Mouse (Mus musculus) v-Abl transformed pro-B cells (cell line): ENCODE results near the gene Tapbp.

Experiments
- in situ Hi-C, 2 experiments: fragments of 400-800 bp; cut with MboI; formaldehyde crosslinking; loops; one replicate each; pipeline ENCODE4 v1.15.1; 2025; ENCODE audit not compliant: unreplicated experiment in 2 of 2

Tapbp gene

GRCm38 (mm10) chr17:33919351-33920281 is 3.9 kb downstream of the Tapbp start:
- in situ Hi-C loops = no loop called here

GRCm38 (mm10) chr17:33920282-33921097 is 4.8 kb downstream of the Tapbp start:
- in situ Hi-C loops = no loop called here

- in situ Hi-C loops = no loop called here
Observed at GRCm38 (mm10) chr17:33921361-33921760, 5.7 kb downstream of the Tapbp start.

- in situ Hi-C loops = loop anchor here in 1 of 2 experiments (5.0 kb wide), 1 partner anchor 32 kb away; the partner anchor contains the start of gene Kifc1
Observed at GRCm38 (mm10) chr17:33924577-33925283, 9.0 kb downstream of the Tapbp start.

- in situ Hi-C loops = loop anchor here in 1 of 2 experiments (5.0 kb wide), 1 partner anchor 33 kb away; the partner anchor contains the start of gene Kifc1
Observed at GRCm38 (mm10) chr17:33925406-33926116, 9.9 kb downstream of the Tapbp start.

- in situ Hi-C loops = loop anchor here in 1 of 2 experiments (5.0 kb wide), 1 partner anchor 34 kb away; the partner anchor contains the start of gene Kifc1
Observed at GRCm38 (mm10) chr17:33926207-33926932, 10.7 kb downstream of the Tapbp start.

- in situ Hi-C loops = loop anchor here in 1 of 2 experiments (5.0 kb wide), 1 partner anchor 36 kb away; the partner anchor contains the start of gene Kifc1
Observed at GRCm38 (mm10) chr17:33928251-33928947, 12.7 kb downstream of the Tapbp start.

GRCm38 (mm10) chr17:33929371-33930279 is 13.9 kb downstream of the Tapbp start, which contains the start of gene Rgl2:
Gene Rgl2 (plus strand): TSS chr17:33929543.
- in situ Hi-C loops = loop anchor here (5.0 kb wide), 1 partner anchor 37 kb away; the partner anchor contains the start of gene Kifc1 (in 2 of the 2)

- in situ Hi-C loops = loop anchor here in 1 of 2 experiments (5.0 kb wide), 1 partner anchor 38 kb away; the partner anchor contains the start of gene Kifc1
Observed at GRCm38 (mm10) chr17:33930280-33931158, 14.8 kb downstream of the Tapbp start.

GRCm38 (mm10) chr17:33931159-33931866 is 15.6 kb downstream of the Tapbp start:
- in situ Hi-C loops = loop anchor here in 1 of 2 experiments (5.0 kb wide), 1 partner anchor 39 kb away; the partner anchor contains the start of gene Kifc1

- in situ Hi-C loops = loop anchor here in 1 of 2 experiments (5.0 kb wide), 1 partner anchor 40 kb away; the partner anchor contains the start of gene Kifc1
Observed at GRCm38 (mm10) chr17:33931947-33932346, 16.2 kb downstream of the Tapbp start.

- in situ Hi-C loops = loop anchor here in 1 of 2 experiments (5.0 kb wide), 1 partner anchor 40 kb away; the partner anchor contains the start of gene Kifc1
Observed at GRCm38 (mm10) chr17:33932448-33932847, 16.7 kb downstream of the Tapbp start.

GRCm38 (mm10) chr17:33932970-33933369 is 17.3 kb downstream of the Tapbp start:
- in situ Hi-C loops = loop anchor here in 1 of 2 experiments (5.0 kb wide), 1 partner anchor 41 kb away; the partner anchor contains the start of gene Kifc1

- in situ Hi-C loops = no loop called here
Observed at GRCm38 (mm10) chr17:33935422-33936055, 19.8 kb downstream of the Tapbp start.

GRCm38 (mm10) chr17:33936993-33937392 is 21.3 kb downstream of the Tapbp start:
- in situ Hi-C loops = no loop called here
